Mouse (Mus musculus) cerebellum, adult 2 months (tissue): ENCODE measurements around the gene Camkmt.

Experiments used
- CTCF ChIP-seq: fragments of 200-500 bp; IDR thresholded peaks from 2 replicates; pipeline ENCODE4 v1.5.1; 2011; ENCODE audit warnings: low read depth, mild to moderate bottlenecking, control low read depth, low read length, moderate library complexity, borderline replicate concordance; ENCODE audit not compliant: insufficient read depth
- POLR2A ChIP-seq: fragments of 200-500 bp; IDR thresholded peaks from 2 replicates; pipeline ENCODE4 v1.6.1; 2011; ENCODE audit warnings: low read length, control low read depth, borderline replicate concordance; ENCODE audit not compliant: insufficient read depth

- no peak for TF ChIP-seq POLR2A
- no peak for TF ChIP-seq CTCF
Observed at GRCm38 (mm10) chr17:85091762-85092161, 1.4 kb downstream of the Camkmt start.
